Mouse (Mus musculus): Measurements from ENCODE around the gene Psmc3. TPM values are rescaled to one million over a fixed set of nuclear protein-coding genes. Genes with fewer than 3 reads are reported as not detected.

Gene Psmc3
- polyA plus RNA-seq, 1 experiment from 2014 or later = 334 TPM

DNA sequence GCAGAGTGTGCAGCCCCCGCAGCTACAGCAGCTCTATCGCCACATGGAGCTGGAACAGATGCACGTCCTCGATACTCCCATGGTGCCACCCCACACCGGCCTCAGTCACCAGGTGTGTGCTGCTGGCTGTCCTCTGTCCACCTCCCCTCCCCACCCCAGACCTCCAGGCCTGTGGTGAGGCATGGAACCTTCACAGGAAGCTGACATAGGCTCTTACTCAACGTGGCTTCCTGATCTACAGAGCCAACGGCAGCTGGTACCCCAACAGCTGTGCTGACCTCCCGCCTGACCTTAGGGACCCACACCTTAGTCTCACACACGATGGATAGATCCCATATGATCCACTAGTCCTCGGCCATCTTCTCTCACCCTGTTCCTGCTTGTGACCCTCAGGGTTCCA, 59.5 kb downstream of the Psmc3 start:
- 73% methylated on average over 10 of the region's 10 CpGs for WGBS

GRCm38 (mm10) chr2:91113852-91114251, 60.0 kb downstream of the Psmc3 start:
- 73% methylated on average over 6 of the region's 6 CpGs for WGBS
- Histone ChIP-seq H3K4me3 (no peak overlapping the region), H3K4me1 (peaks cover 37% of the 10 kb centered on the region), H3K27me3 (ENCODE audit: insufficient read depth, poor library complexity, severe bottlenecking) (no peaks in the 10 kb centered on the region), H3K36me3 (no peaks in the 10 kb centered on the region), H3K9me3 (no peaks in the 10 kb centered on the region), H3K27ac (0 out of 2 replicates have a peak overlapping the region, but pooled peaks have one; percentile 73)
- no peak for DNase-seq (ENCODE audit: low spot score)

More for the DNA sequence above, 59.5 kb downstream of the Psmc3 start:
- Histone ChIP-seq H3K4me1 (peaks cover 33% of the 10 kb centered on the region), H3K27ac (peak overlapping the region; percentile 73; the same call in 1 of the 2 replicates), H3K27me3 (ENCODE audit: insufficient read depth, poor library complexity, severe bottlenecking) (no peaks in the 10 kb centered on the region), H3K4me3 (no peak overlapping the region), H3K36me3 (no peaks in the 10 kb centered on the region), H3K9me3 (no peaks in the 10 kb centered on the region)
- DNase-seq (ENCODE audit: low spot score) = no peak

DNA sequence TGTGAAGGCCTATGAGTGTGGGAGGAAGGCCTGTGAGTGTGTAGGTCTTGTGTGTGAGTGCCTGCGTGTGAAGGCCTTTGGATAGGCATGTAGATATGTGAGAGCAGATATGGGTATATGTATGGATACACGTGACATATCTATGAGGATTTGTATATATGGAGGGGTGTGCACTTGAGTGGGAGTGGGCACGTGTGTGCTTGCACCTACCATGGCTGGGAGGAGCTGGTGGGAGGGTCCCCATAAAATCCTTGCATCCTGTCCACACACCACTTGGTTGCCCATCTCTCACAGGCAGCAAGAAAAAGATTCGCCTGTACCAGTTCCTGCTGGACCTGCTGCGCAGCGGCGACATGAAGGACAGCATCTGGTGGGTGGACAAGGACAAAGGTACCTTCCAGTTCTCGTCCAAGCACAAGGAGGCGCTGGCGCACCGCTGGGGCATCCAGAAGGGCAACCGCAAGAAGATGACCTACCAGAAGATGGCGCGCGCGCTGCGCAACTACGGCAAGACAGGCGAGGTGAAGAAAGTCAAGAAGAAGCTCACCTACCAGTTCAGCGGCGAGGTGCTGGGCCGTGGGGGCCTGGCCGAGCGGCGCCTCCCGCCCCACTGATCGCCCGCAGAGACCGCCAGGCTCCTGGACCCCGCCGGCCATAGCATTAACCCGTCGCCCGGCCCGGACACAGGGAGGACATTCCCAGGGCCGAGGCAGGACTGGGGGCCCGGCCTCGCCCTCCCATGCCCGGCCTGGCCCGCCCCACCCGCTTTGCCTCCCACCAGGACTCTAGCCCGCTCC, 61.2 kb downstream of the Psmc3 start:
- Histone ChIP-seq H3K4me1 (peaks cover 43% of the 10 kb centered on the region), H3K27me3 (ENCODE audit: insufficient read depth, poor library complexity, severe bottlenecking) (no peaks in the 10 kb centered on the region), H3K9me3 (no peaks in the 10 kb centered on the region), H3K27ac (peak overlapping the region; percentile 90), H3K36me3 (peaks cover 11% of the 10 kb centered on the region), H3K4me3 (peak overlapping the region; percentile 64)
- WGBS = 6% methylated on average over 42 of the region's 42 CpGs
- peak; percentile 98 for DNase-seq (ENCODE audit: low spot score)

- H3K27me3 ChIP-seq (ENCODE audit: insufficient read depth, poor library complexity, severe bottlenecking) = no peaks in the 10 kb centered on the region
- WGBS = 29% methylated on average over 12 of the region's 12 CpGs
- DNase-seq (ENCODE audit: low spot score) = no peak
- H3K27ac ChIP-seq = peak overlapping the region; percentile 90
- no peaks in the 10 kb centered on the region for H3K9me3 ChIP-seq
- H3K4me1 ChIP-seq = peaks cover 43% of the 10 kb centered on the region
- peaks cover 17% of the 10 kb centered on the region for H3K36me3 ChIP-seq
- peak overlapping the region; percentile 64 for H3K4me3 ChIP-seq
Observed at GRCm38 (mm10) chr2:91115578-91115970, 61.8 kb downstream of the Psmc3 start.

Other genes with a start within 250 kb of the Psmc3 start
- gene Mtch2, start 206.9 kb upstream of the Psmc3 start, polyA plus RNA-seq (2016; fragmentation: Nextera tagmentation; extraction: Ambion mirVana) = 252 and 254 TPM in 2 replicates
- gene C1qtnf4, start 168.1 kb upstream of the Psmc3 start, polyA plus RNA-seq (2016; fragmentation: Nextera tagmentation; extraction: Ambion mirVana) = 8.6 and 11.1 TPM in 2 replicates
- 33.2 and 42.2 TPM in 2 replicates for gene Kbtbd4, start 149.3 kb upstream of the Psmc3 start, polyA plus RNA-seq (2016; fragmentation: Nextera tagmentation; extraction: Ambion mirVana)
- 276 and 329 TPM in 2 replicates for gene Ndufs3, start 149.2 kb upstream of the Psmc3 start, polyA plus RNA-seq (2016; fragmentation: Nextera tagmentation; extraction: Ambion mirVana)
- 128 and 155 TPM in 2 replicates for gene Celf1, start 113.6 kb upstream of the Psmc3 start, polyA plus RNA-seq (2016; fragmentation: Nextera tagmentation; extraction: Ambion mirVana)
- gene Rapsn, start 18.4 kb upstream of the Psmc3 start, polyA plus RNA-seq (2016; fragmentation: Nextera tagmentation; extraction: Ambion mirVana) = 6.6 and 13.8 TPM in 2 replicates
- gene Slc39a13, start 16.4 kb downstream of the Psmc3 start, polyA plus RNA-seq (2016; fragmentation: Nextera tagmentation; extraction: Ambion mirVana) = 32.6 and 37.5 TPM in 2 replicates
- gene Spi1, start 28.4 kb downstream of the Psmc3 start, polyA plus RNA-seq (2016; fragmentation: Nextera tagmentation; extraction: Ambion mirVana) = 0.99 and 4.1 TPM in 2 replicates
- gene Mybpc3, start 64.1 kb downstream of the Psmc3 start, polyA plus RNA-seq (2016; fragmentation: Nextera tagmentation; extraction: Ambion mirVana) = 450 and 1,030 TPM in 2 replicates
- gene Madd, start 129.8 kb downstream of the Psmc3 start, polyA plus RNA-seq (2016; fragmentation: Nextera tagmentation; extraction: Ambion mirVana) = 6.8 and 7.7 TPM in 2 replicates
- gene Nr1h3, start 148.8 kb downstream of the Psmc3 start, polyA plus RNA-seq (2016; fragmentation: Nextera tagmentation; extraction: Ambion mirVana) = 1.9 and 4.5 TPM in 2 replicates
- 17.6 and 24.2 TPM in 2 replicates for gene Acp2, start 148.9 kb downstream of the Psmc3 start, polyA plus RNA-seq (2016; fragmentation: Nextera tagmentation; extraction: Ambion mirVana)
- gene Ddb2, start 183.0 kb downstream of the Psmc3 start, polyA plus RNA-seq (2016; fragmentation: Nextera tagmentation; extraction: Ambion mirVana) = 7.3 and 9.4 TPM in 2 replicates
- gene Pacsin3, start 201.9 kb downstream of the Psmc3 start, polyA plus RNA-seq (2016; fragmentation: Nextera tagmentation; extraction: Ambion mirVana) = 26.0 and 27.4 TPM in 2 replicates
- 82.3 and 85.7 TPM in 2 replicates for gene Arfgap2, start 211.0 kb downstream of the Psmc3 start, polyA plus RNA-seq (2016; fragmentation: Nextera tagmentation; extraction: Ambion mirVana)

All from heart, embryonic 10.5 days (tissue).